Mouse (Mus musculus): ENCODE measurements at regions not wholly inside any gene's neighbourhood (a gene's known extent, or its start where the extent isn't known, plus 50 kb on each side); places are given as distances from the start of the nearest gene placed in this dataset.

- H3K27ac ChIP-seq (replicated peaks in 1 of 2; ENCODE audit: control insufficient read depth in 1 of 2, insufficient read depth in 1 of 2, low read depth in 2 of 2, low read length in 2 of 2) = no peak overlapping the region
These were observed 132.0 kb downstream of the 4933402N22Rik start for GRCm38 (mm10) chr5:12049806-12050205.

GRCm38 (mm10) chr5:12080191-12080590, 162.3 kb downstream of the 4933402N22Rik start:
- no peak for ATAC-seq (ENCODE audit: insufficient number of reproducible peaks, insufficient read depth, low FRiP score, low read depth)
- WGBS = 32% methylated on average over 1 of the region's 1 CpGs
- no peak overlapping the region for H3K4me2 ChIP-seq (ENCODE audit: low read length)

More at GRCm38 (mm10) chr5:12049806-12050205, 132.0 kb downstream of the 4933402N22Rik start:
- ATAC-seq (ENCODE audit: insufficient number of reproducible peaks, insufficient read depth, low FRiP score, low read depth) = no peak
- no peaks in the 10 kb centered on the region for H3K36me3 ChIP-seq (ENCODE audit: control insufficient read depth, insufficient read depth, low read length)
- no peaks in the 10 kb centered on the region for H3K27me3 ChIP-seq (ENCODE audit: control insufficient read depth, insufficient read depth, low read length)
- H3K9me3 ChIP-seq (ENCODE audit: control insufficient read depth, low read length) = no peaks in the 10 kb centered on the region
- no peak overlapping the region for H3K9ac ChIP-seq (ENCODE audit: low read length)
- no peaks in the 10 kb centered on the region for H3K4me1 ChIP-seq (ENCODE audit: control insufficient read depth in 2 of 2, insufficient read depth in 2 of 2, low read length in 2 of 2)
- H3K4me3 ChIP-seq (ENCODE audit: control insufficient read depth in 1 of 2, insufficient read depth in 1 of 2, low read depth in 1 of 2, low read length in 2 of 2) = no peak overlapping the region
- 79% methylated on average over 1 of the region's 1 CpGs for WGBS
- no peak overlapping the region for H3K4me2 ChIP-seq (ENCODE audit: low read length)

GRCm38 (mm10) chr5:12093680-12094079, 175.8 kb downstream of the 4933402N22Rik start:
- H3K9ac ChIP-seq (ENCODE audit: low read length) = no peak overlapping the region
- H3K4me2 ChIP-seq (ENCODE audit: low read length) = no peak overlapping the region
- H3K27ac ChIP-seq (replicated peaks in 1 of 2; ENCODE audit: control insufficient read depth in 1 of 2, insufficient read depth in 1 of 2, low read depth in 2 of 2, low read length in 2 of 2) = no peak overlapping the region
- no peak overlapping the region for H3K4me3 ChIP-seq (ENCODE audit: control insufficient read depth in 1 of 2, insufficient read depth in 1 of 2, low read depth in 1 of 2, low read length in 2 of 2)
- 72% methylated on average over 1 of the region's 1 CpGs for WGBS
- H3K36me3 ChIP-seq (ENCODE audit: control insufficient read depth, insufficient read depth, low read length) = no peaks in the 10 kb centered on the region
- H3K4me1 ChIP-seq (ENCODE audit: control insufficient read depth in 2 of 2, insufficient read depth in 2 of 2, low read length in 2 of 2) = no peaks in the 10 kb centered on the region
- H3K9me3 ChIP-seq (ENCODE audit: control insufficient read depth, low read length) = no peaks in the 10 kb centered on the region
- ATAC-seq (ENCODE audit: insufficient number of reproducible peaks, insufficient read depth, low FRiP score, low read depth) = no peak
- H3K27me3 ChIP-seq (ENCODE audit: control insufficient read depth, insufficient read depth, low read length) = no peaks in the 10 kb centered on the region

More at GRCm38 (mm10) chr5:12080191-12080590, 162.3 kb downstream of the 4933402N22Rik start:
- Histone ChIP-seq H3K9me3 (ENCODE audit: control insufficient read depth, low read length) (no peaks in the 10 kb centered on the region), H3K4me3 (ENCODE audit: control insufficient read depth in 1 of 2, insufficient read depth in 1 of 2, low read depth in 1 of 2, low read length in 2 of 2) (no peak overlapping the region), H3K9ac (ENCODE audit: low read length) (no peak overlapping the region), H3K36me3 (ENCODE audit: control insufficient read depth, insufficient read depth, low read length) (no peaks in the 10 kb centered on the region), H3K27me3 (ENCODE audit: control insufficient read depth, insufficient read depth, low read length) (no peaks in the 10 kb centered on the region), H3K4me1 (ENCODE audit: control insufficient read depth in 2 of 2, insufficient read depth in 2 of 2, low read length in 2 of 2) (peaks cover 0 to 4% of the 10 kb centered on the region in 2 experiments; a peak in 1 of 4 replicates), H3K27ac (replicated peaks in 1 of 2; ENCODE audit: control insufficient read depth in 1 of 2, insufficient read depth in 1 of 2, low read depth in 2 of 2, low read length in 2 of 2) (no peak overlapping the region)

- Histone ChIP-seq H3K27ac (replicated peaks in 1 of 2; ENCODE audit: control insufficient read depth in 1 of 2, insufficient read depth in 1 of 2, low read depth in 2 of 2, low read length in 2 of 2) (no peak overlapping the region), H3K4me2 (ENCODE audit: low read length) (no peak overlapping the region), H3K4me3 (ENCODE audit: control insufficient read depth in 1 of 2, insufficient read depth in 1 of 2, low read depth in 1 of 2, low read length in 2 of 2) (no peak overlapping the region), H3K9me3 (ENCODE audit: control insufficient read depth, low read length) (no peaks in the 10 kb centered on the region), H3K9ac (ENCODE audit: low read length) (no peak overlapping the region), H3K27me3 (ENCODE audit: control insufficient read depth, insufficient read depth, low read length) (no peaks in the 10 kb centered on the region), H3K36me3 (ENCODE audit: control insufficient read depth, insufficient read depth, low read length) (no peaks in the 10 kb centered on the region), H3K4me1 (ENCODE audit: control insufficient read depth in 2 of 2, insufficient read depth in 2 of 2, low read length in 2 of 2) (no peaks in the 10 kb centered on the region)
- no peak for ATAC-seq (ENCODE audit: insufficient number of reproducible peaks, insufficient read depth, low FRiP score, low read depth)
- WGBS = 64% methylated on average over 5 of the region's 5 CpGs
These were observed 198.9 kb downstream of the 4933402N22Rik start for GRCm38 (mm10) chr5:12116587-12117354.

GRCm38 (mm10) chr5:12124935-12125334, 207.1 kb downstream of the 4933402N22Rik start:
- no peaks in the 10 kb centered on the region for H3K36me3 ChIP-seq (ENCODE audit: control insufficient read depth, insufficient read depth, low read length)
- H3K4me1 ChIP-seq (ENCODE audit: control insufficient read depth in 2 of 2, insufficient read depth in 2 of 2, low read length in 2 of 2) = no peaks in the 10 kb centered on the region
- no peak overlapping the region for H3K27ac ChIP-seq (replicated peaks in 1 of 2; ENCODE audit: control insufficient read depth in 1 of 2, insufficient read depth in 1 of 2, low read depth in 2 of 2, low read length in 2 of 2)
- H3K9ac ChIP-seq (ENCODE audit: low read length) = no peak overlapping the region
- H3K9me3 ChIP-seq (ENCODE audit: control insufficient read depth, low read length) = no peaks in the 10 kb centered on the region
- H3K4me3 ChIP-seq (ENCODE audit: control insufficient read depth in 1 of 2, insufficient read depth in 1 of 2, low read depth in 1 of 2, low read length in 2 of 2) = no peak overlapping the region
- no peak overlapping the region for H3K4me2 ChIP-seq (ENCODE audit: low read length)
- WGBS = 83% methylated on average over 5 of the region's 5 CpGs
- H3K27me3 ChIP-seq (ENCODE audit: control insufficient read depth, insufficient read depth, low read length) = no peaks in the 10 kb centered on the region
- ATAC-seq (ENCODE audit: insufficient number of reproducible peaks, insufficient read depth, low FRiP score, low read depth) = no peak

GRCm38 (mm10) chr5:12127484-12128265, 209.8 kb downstream of the 4933402N22Rik start:
- no peak for ATAC-seq (ENCODE audit: insufficient number of reproducible peaks, insufficient read depth, low FRiP score, low read depth)
- Histone ChIP-seq H3K27ac (replicated peaks in 1 of 2; ENCODE audit: control insufficient read depth in 1 of 2, insufficient read depth in 1 of 2, low read depth in 2 of 2, low read length in 2 of 2) (no peak overlapping the region), H3K36me3 (ENCODE audit: control insufficient read depth, insufficient read depth, low read length) (no peaks in the 10 kb centered on the region), H3K4me2 (ENCODE audit: low read length) (no peak overlapping the region), H3K9ac (ENCODE audit: low read length) (no peak overlapping the region), H3K4me1 (ENCODE audit: control insufficient read depth in 2 of 2, insufficient read depth in 2 of 2, low read length in 2 of 2) (no peaks in the 10 kb centered on the region), H3K27me3 (ENCODE audit: control insufficient read depth, insufficient read depth, low read length) (no peaks in the 10 kb centered on the region), H3K4me3 (ENCODE audit: control insufficient read depth in 1 of 2, insufficient read depth in 1 of 2, low read depth in 1 of 2, low read length in 2 of 2) (no peak overlapping the region), H3K9me3 (ENCODE audit: control insufficient read depth, low read length) (no peaks in the 10 kb centered on the region)
- WGBS = 63% methylated on average over 4 of the region's 4 CpGs

GRCm38 (mm10) chr5:12138961-12139360, 221.1 kb downstream of the 4933402N22Rik start:
- Histone ChIP-seq H3K4me2 (ENCODE audit: low read length) (no peak overlapping the region), H3K36me3 (ENCODE audit: control insufficient read depth, insufficient read depth, low read length) (no peaks in the 10 kb centered on the region), H3K4me3 (ENCODE audit: control insufficient read depth in 1 of 2, insufficient read depth in 1 of 2, low read depth in 1 of 2, low read length in 2 of 2) (no peak overlapping the region), H3K27ac (replicated peaks in 1 of 2; ENCODE audit: control insufficient read depth in 1 of 2, insufficient read depth in 1 of 2, low read depth in 2 of 2, low read length in 2 of 2) (no peak overlapping the region), H3K4me1 (ENCODE audit: control insufficient read depth in 2 of 2, insufficient read depth in 2 of 2, low read length in 2 of 2) (no peaks in the 10 kb centered on the region), H3K9me3 (ENCODE audit: control insufficient read depth, low read length) (no peaks in the 10 kb centered on the region), H3K27me3 (ENCODE audit: control insufficient read depth, insufficient read depth, low read length) (no peaks in the 10 kb centered on the region), H3K9ac (ENCODE audit: low read length) (no peak overlapping the region)
- ATAC-seq (ENCODE audit: insufficient number of reproducible peaks, insufficient read depth, low FRiP score, low read depth) = no peak

All from heart, embryonic 14.5 days (tissue).